Mouse (Mus musculus) lung, postnatal 0 days (tissue): ENCODE measurements at regions not wholly inside any gene's neighbourhood (a gene's known extent, or its start where the extent isn't known, plus 50 kb on each side); places are given as distances from the start of the nearest gene placed in this dataset.
A peak's percentile ranks its signal among the peaks of the same experiment; 100 is the strongest.

Source experiments
- ATAC-seq: fragments of 200-750 bp; cut with Nextera tagmentation; 2 replicates; pipeline ENCODE4 v1.8.0; 2017; ENCODE audit warnings: moderate library complexity
- DNase-seq: peaks from one replicate; pipeline ENCODE4 v3.0.0-alpha.2; 2016; ENCODE audit warnings: low spot score
- H3K27ac ChIP-seq: fragments of 300-500 bp; sonication (generic); 2 replicates; pipeline ENCODE4 v1.5.1; 2014; ENCODE audit warnings: antibody characterized with exemption, mild to moderate bottlenecking, low read length, mixed read lengths
- H3K27me3 ChIP-seq: fragments of 300-500 bp; sonication (generic); replicated peaks from 2 replicates; pipeline ENCODE4 v1.6.1; 2014; ENCODE audit warnings: low read length, mixed read lengths; ENCODE audit not compliant: insufficient read depth
- H3K36me3 ChIP-seq: fragments of 300-500 bp; sonication (generic); 2 replicates; pipeline ENCODE4 v1.6.1; 2014; ENCODE audit warnings: low read length, mixed read lengths; ENCODE audit not compliant: insufficient read depth
- H3K4me1 ChIP-seq: fragments of 300-500 bp; sonication (generic); 2 replicates; pipeline ENCODE4 v1.6.1; 2014; ENCODE audit warnings: antibody characterized with exemption, low read depth, low read length, mixed read lengths; ENCODE audit not compliant: insufficient read depth
- H3K4me2 ChIP-seq: fragments of 300-500 bp; sonication (generic); replicated peaks from 2 replicates; pipeline ENCODE4 v1.6.1; 2014; ENCODE audit warnings: low read depth, mild to moderate bottlenecking, low read length, moderate library complexity, mixed read lengths
- H3K4me3 ChIP-seq: fragments of 300-500 bp; sonication (generic); 2 replicates; pipeline ENCODE4 v1.5.1; 2014; ENCODE audit warnings: low read depth, low read length
- H3K9ac ChIP-seq: fragments of 300-500 bp; sonication (generic); replicated peaks from 2 replicates; pipeline ENCODE4 v1.6.1; 2014; ENCODE audit warnings: low read depth, mild to moderate bottlenecking
- H3K9me3 ChIP-seq: fragments of 300-500 bp; sonication (generic); 2 replicates; pipeline ENCODE4 v1.6.1; 2016; ENCODE audit warnings: low read length, mixed read lengths
- CTCF ChIP-seq: IDR thresholded peaks from 2 replicates; pipeline ENCODE4 v1.5.1; 2016; ENCODE audit warnings: antibody characterized with exemption, mild to moderate bottlenecking
- EP300 ChIP-seq: IDR thresholded peaks from 2 replicates; pipeline ENCODE4 v1.6.1; 2016; ENCODE audit warnings: antibody characterized with exemption, mild to moderate bottlenecking, control low read depth
- WGBS: fragments of 180-500 bp; shearing (Covaris S2); extraction: QIAGEN DNeasy Blood & Tissue Kit; methylation state at CpG from one replicate; pipeline ENCODE4 v1.1.7; 2014; 5-methylcytosine and 5-hydroxymethylcytosine counted together

- WGBS = 70% methylated on average over 3 of the region's 3 CpGs
- ATAC-seq (no peak), DNase-seq (no peak)
- H3K4me1 ChIP-seq = peaks cover 9% of the 10 kb centered on the region; the same call in 1 of the 2 replicates
- no peaks in the 10 kb centered on the region for H3K27me3 ChIP-seq
- H3K4me3 ChIP-seq = no peak overlapping the region
- no peaks in the 10 kb centered on the region for H3K9me3 ChIP-seq
- H3K36me3 ChIP-seq = no peaks in the 10 kb centered on the region
- H3K27ac ChIP-seq = no peak overlapping the region
- TF ChIP-seq EP300 (no peak), CTCF (no peak)
- no peak overlapping the region for H3K9ac ChIP-seq
- no peak overlapping the region for H3K4me2 ChIP-seq
Measured at GRCm38 (mm10) chr13:3728888-3729287, 75.2 kb downstream of the Calml3 start.

- peak; percentile 71 for DNase-seq
Measured at GRCm38 (mm10) chr13:3726331-3726781, 77.8 kb downstream of the Calml3 start.

DNA sequence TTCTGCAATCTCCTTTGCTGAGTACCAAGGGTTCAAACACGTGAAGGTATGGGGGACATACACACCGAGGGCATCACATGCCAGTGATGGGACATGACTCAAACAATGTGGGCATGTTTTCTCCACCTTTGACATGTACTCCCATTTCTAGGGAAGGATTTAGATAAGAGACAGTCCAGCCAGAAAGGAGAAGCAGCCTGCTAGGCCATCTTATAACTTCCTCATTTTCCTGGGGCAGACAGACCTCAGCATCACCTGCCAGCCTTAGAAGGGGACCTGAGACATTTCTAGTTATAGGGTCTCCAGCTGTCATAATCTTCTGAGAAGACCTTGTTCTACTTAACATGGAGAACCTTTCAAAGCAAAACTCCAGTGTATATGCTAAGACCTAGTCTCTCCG lies 78.3 kb downstream of the Calml3 start:
- DNase-seq (no peak), ATAC-seq (no peak)
- 59% methylated on average over 3 of the region's 3 CpGs for WGBS
- no peaks in the 10 kb centered on the region for H3K9me3 ChIP-seq
- H3K9ac ChIP-seq = no peak overlapping the region
- H3K36me3 ChIP-seq = no peaks in the 10 kb centered on the region
- H3K27me3 ChIP-seq = no peaks in the 10 kb centered on the region
- peaks cover 9% of the 10 kb centered on the region; the same call in 1 of the 2 replicates for H3K4me1 ChIP-seq
- no peak for TF ChIP-seq CTCF
- TF ChIP-seq EP300 = no peak
- H3K4me2 ChIP-seq = no peak overlapping the region
- H3K27ac ChIP-seq = 0 out of 2 replicates have a peak overlapping the region, but pooled peaks have one; percentile 33
- no peak overlapping the region for H3K4me3 ChIP-seq

More at GRCm38 (mm10) chr13:3726331-3726781, 77.8 kb downstream of the Calml3 start:
- 24% methylated on average over 5 of the region's 5 CpGs for WGBS
- TF ChIP-seq EP300 (peak; percentile 71), CTCF (no peak)
- no peak overlapping the region for H3K4me3 ChIP-seq
- H3K9ac ChIP-seq = no peak overlapping the region
- 0 out of 2 replicates have a peak overlapping the region, but pooled peaks have one; percentile 33 for H3K27ac ChIP-seq
- H3K9me3 ChIP-seq = no peaks in the 10 kb centered on the region
- peaks cover 9% of the 10 kb centered on the region; the same call in 1 of the 2 replicates for H3K4me1 ChIP-seq
- H3K27me3 ChIP-seq = no peaks in the 10 kb centered on the region
- H3K36me3 ChIP-seq = no peaks in the 10 kb centered on the region
- H3K4me2 ChIP-seq = no peak overlapping the region
- peak; percentile 74 for ATAC-seq

DNA sequence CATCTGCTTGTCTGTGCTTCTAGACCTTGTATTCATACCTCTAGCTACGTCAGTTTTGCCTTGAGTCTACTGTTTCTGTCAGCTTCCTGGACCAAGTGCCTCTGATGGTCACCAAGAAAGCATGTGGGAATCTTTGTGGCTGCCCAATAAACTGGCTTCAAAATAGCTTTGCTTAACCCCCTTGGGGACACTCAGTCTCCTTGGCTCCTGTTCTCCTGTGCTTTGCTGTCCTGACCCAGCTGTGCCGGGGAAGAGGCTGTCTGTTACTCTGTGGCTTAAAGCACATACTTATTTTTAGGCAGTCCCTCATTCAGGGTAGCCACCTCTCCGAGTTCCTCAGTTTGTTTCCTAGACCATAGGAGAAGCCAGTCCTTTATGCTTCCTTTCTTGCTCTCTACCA lies 79.8 kb downstream of the Calml3 start:
- H3K9ac ChIP-seq = no peak overlapping the region
- TF ChIP-seq EP300 (no peak), CTCF (no peak)
- no peak for ATAC-seq
- H3K4me3 ChIP-seq = no peak overlapping the region
- 69% methylated on average over 3 of the region's 3 CpGs for WGBS
- DNase-seq = no peak
- no peaks in the 10 kb centered on the region for H3K27me3 ChIP-seq
- H3K36me3 ChIP-seq = no peaks in the 10 kb centered on the region
- no peak overlapping the region for H3K27ac ChIP-seq
- H3K4me2 ChIP-seq = no peak overlapping the region
- H3K9me3 ChIP-seq = no peaks in the 10 kb centered on the region
- peaks cover 9% of the 10 kb centered on the region; the same call in 1 of the 2 replicates for H3K4me1 ChIP-seq

- ATAC-seq (peak; percentile 67), DNase-seq (peak; percentile 50)
- H3K4me1 ChIP-seq = peaks cover 9% of the 10 kb centered on the region; the same call in 1 of the 2 replicates
- no peaks in the 10 kb centered on the region for H3K36me3 ChIP-seq
- H3K27me3 ChIP-seq = no peaks in the 10 kb centered on the region
- H3K4me3 ChIP-seq = no peak overlapping the region
- H3K27ac ChIP-seq = no peak overlapping the region; the same call in 1 of the 2 replicates
- TF ChIP-seq EP300 (no peak), CTCF (no peak)
- no peaks in the 10 kb centered on the region for H3K9me3 ChIP-seq
- no peak overlapping the region for H3K4me2 ChIP-seq
- no peak overlapping the region for H3K9ac ChIP-seq
- 67% methylated on average over 5 of the region's 5 CpGs for WGBS
Measured at GRCm38 (mm10) chr13:3723458-3724143, 80.5 kb downstream of the Calml3 start.

DNA sequence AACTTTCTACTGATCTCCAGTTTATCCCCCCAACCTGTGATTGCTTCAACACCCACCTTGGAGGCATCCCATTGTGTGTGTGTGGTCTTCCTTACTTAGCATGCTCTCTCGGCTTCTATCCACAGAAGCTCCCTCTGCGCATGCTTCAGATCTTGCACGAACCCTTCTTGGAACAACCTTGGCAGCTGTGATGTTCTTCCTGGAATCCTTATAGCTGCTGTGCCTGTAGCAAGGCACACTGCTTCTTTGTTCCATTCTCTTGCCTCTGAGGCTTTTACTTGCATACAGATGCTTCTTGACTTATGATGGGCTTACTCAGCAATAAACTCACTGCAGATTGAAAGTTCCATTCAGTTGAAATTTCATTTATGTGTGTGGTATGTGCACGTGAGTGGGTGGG lies 81.2 kb downstream of the Asb13 start:
- 84% methylated on average over 4 of the region's 4 CpGs for WGBS
- DNase-seq = no peak
- no peaks in the 10 kb centered on the region for H3K36me3 ChIP-seq
- TF ChIP-seq CTCF = no peak
- H3K9me3 ChIP-seq = no peaks in the 10 kb centered on the region
- no peak overlapping the region for H3K27ac ChIP-seq
- no peaks in the 10 kb centered on the region for H3K4me1 ChIP-seq
- H3K9ac ChIP-seq = no peak overlapping the region
- ATAC-seq = no peak
- H3K27me3 ChIP-seq = no peaks in the 10 kb centered on the region
- H3K4me3 ChIP-seq = no peak overlapping the region
- no peak overlapping the region for H3K4me2 ChIP-seq
